Mouse (Mus musculus) intestine, embryonic 15.5 days (tissue): ENCODE measurements around the gene Phf10. TPM values are rescaled to one million over a fixed set of nuclear protein-coding genes. Genes with fewer than 3 reads are reported as not detected.
"Not testable (repeated sequence)": the region's sequence is repeated elsewhere in the genome, so short reads cannot be mapped to it uniquely, and the experiment has no call there.

ENCODE experiments used
- ATAC-seq: fragments of 200-750 bp; cut with Nextera tagmentation; 2 replicates; pipeline ENCODE4 v1.8.0; 2017; ENCODE audit warnings: moderate TSS enrichment, moderate library complexity
- H3K27ac ChIP-seq: fragments of 300-500 bp; sonication (generic); 2 replicates; pipeline ENCODE4 v1.5.1; 2015; ENCODE audit warnings: mild to moderate bottlenecking, inconsistent platforms
- H3K27me3 ChIP-seq: fragments of 300-500 bp; sonication (generic); replicated peaks from 2 replicates; pipeline ENCODE4 v1.6.1; 2015; ENCODE audit warnings: inconsistent platforms
- H3K36me3 ChIP-seq: fragments of 300-500 bp; sonication (generic); 2 replicates; pipeline ENCODE4 v1.6.1; 2015; ENCODE audit warnings: inconsistent platforms
- H3K4me1 ChIP-seq: fragments of 300-500 bp; sonication (generic); replicated peaks from 2 replicates; pipeline ENCODE4 v1.6.1; 2015; ENCODE audit warnings: inconsistent platforms
- H3K4me2 ChIP-seq: fragments of 300-500 bp; sonication (generic); replicated peaks from 2 replicates; pipeline ENCODE4 v1.6.1; 2015; ENCODE audit warnings: mild to moderate bottlenecking, inconsistent platforms
- H3K4me3 ChIP-seq: fragments of 300-500 bp; sonication (generic); replicated peaks from 2 replicates; pipeline ENCODE4 v1.5.1; 2015; ENCODE audit warnings: inconsistent platforms
- H3K9ac ChIP-seq: fragments of 300-500 bp; sonication (generic); 2 replicates; pipeline ENCODE4 v1.6.1; 2015; ENCODE audit warnings: inconsistent platforms
- H3K9me3 ChIP-seq: fragments of 300-500 bp; sonication (generic); 2 replicates; pipeline ENCODE4 v1.6.1; 2016; ENCODE audit warnings: inconsistent platforms
- WGBS: fragments of 180-500 bp; shearing (Covaris S2); methylation state at CpG from one replicate; pipeline ENCODE4 v1.1.7; 2015; 5-methylcytosine and 5-hydroxymethylcytosine counted together
- polyA plus RNA-seq: library from polyadenylated mRNA; unstranded; fragments of >200 nt; fragmentation: Nextera tagmentation; extraction: Ambion mirVana; gene quantifications from 2 replicates; pipeline ENCODE4 v1.2.1, GENCODE M21; 2015

Phf10 gene
- polyA plus RNA-seq, 1 experiment from 2014 or later, result 35.6 TPM

- not testable (repeated sequence) for H3K9me3 ChIP-seq, ATAC-seq, H3K36me3 ChIP-seq, H3K4me1 ChIP-seq, H3K27ac ChIP-seq, H3K27me3 ChIP-seq, H3K4me2 ChIP-seq, H3K4me3 ChIP-seq, H3K9ac ChIP-seq
- 65% methylated on average over 14 of the region's 14 CpGs for WGBS
These were observed 25.8 kb downstream of the Phf10 start for GRCm38 (mm10) chr17:14935280-14935679.

DNA sequence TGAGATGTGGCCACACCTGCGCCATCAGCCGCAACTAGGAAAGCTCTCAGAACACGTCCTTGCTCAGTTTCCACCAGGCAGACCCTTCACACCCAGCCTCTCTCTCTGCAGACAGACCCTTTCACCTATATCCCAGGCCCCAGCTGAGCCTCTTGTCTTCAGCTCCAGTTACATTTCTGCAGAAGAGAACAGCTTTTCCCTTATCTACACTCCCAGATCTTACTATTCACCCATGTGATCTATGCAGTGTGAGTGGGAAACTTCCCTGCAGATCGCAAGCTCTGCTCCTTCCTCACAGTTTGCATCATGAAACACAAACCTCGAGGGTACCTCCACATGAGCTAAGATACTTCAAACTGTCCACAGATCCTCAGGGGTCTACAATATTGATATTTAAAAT, 29.6 kb downstream of the Phf10 start:
- Histone ChIP-seq H3K9ac (no peak overlapping the region), H3K9me3 (no peaks in the 10 kb centered on the region), H3K27me3 (no peaks in the 10 kb centered on the region), H3K4me3 (no peak overlapping the region), H3K27ac (no peak overlapping the region), H3K4me2 (no peak overlapping the region), H3K36me3 (no peaks in the 10 kb centered on the region), H3K4me1 (no peaks in the 10 kb centered on the region)
- WGBS, result 82% methylated on average over 5 of the region's 5 CpGs
- ATAC-seq, result no peak

DNA sequence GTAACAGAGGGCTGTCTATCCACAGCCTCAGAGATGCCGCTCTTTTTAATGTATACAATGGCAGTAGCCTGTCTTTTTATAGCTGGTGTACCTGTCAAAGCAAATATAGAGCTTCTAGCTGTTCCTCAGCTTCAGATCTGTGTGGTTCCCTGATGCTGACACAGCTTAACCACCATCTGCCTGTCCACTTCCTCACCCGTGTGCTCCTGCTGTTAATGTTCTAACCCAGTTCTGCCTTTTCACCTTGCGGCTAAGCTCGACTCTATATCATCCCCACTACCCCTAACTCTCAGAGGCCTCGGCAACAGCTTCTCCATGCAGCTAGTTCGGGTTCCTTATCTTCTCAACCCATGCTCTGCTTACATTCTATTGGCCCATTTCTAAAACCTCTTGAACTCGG, 30.4 kb downstream of the Phf10 start:
- 87% methylated on average over 7 of the region's 7 CpGs for WGBS
- H3K4me3 ChIP-seq, result no peak overlapping the region
- no peaks in the 10 kb centered on the region for H3K9me3 ChIP-seq
- no peak overlapping the region for H3K27ac ChIP-seq
- H3K4me1 ChIP-seq, result no peaks in the 10 kb centered on the region
- H3K36me3 ChIP-seq, result no peaks in the 10 kb centered on the region
- no peak overlapping the region for H3K4me2 ChIP-seq
- H3K9ac ChIP-seq, result no peak overlapping the region
- ATAC-seq, result no peak
- H3K27me3 ChIP-seq, result no peaks in the 10 kb centered on the region

- 71% methylated on average over 5 of the region's 5 CpGs for WGBS
- Histone ChIP-seq H3K4me1 (no peaks in the 10 kb centered on the region), H3K9ac (no peak overlapping the region), H3K4me3 (no peak overlapping the region), H3K9me3 (no peaks in the 10 kb centered on the region), H3K36me3 (no peaks in the 10 kb centered on the region), H3K4me2 (no peak overlapping the region), H3K27me3 (no peaks in the 10 kb centered on the region), H3K27ac (no peak overlapping the region)
- ATAC-seq, result no peak
These were observed 32.4 kb downstream of the Phf10 start for GRCm38 (mm10) chr17:14928631-14929030.

DNA sequence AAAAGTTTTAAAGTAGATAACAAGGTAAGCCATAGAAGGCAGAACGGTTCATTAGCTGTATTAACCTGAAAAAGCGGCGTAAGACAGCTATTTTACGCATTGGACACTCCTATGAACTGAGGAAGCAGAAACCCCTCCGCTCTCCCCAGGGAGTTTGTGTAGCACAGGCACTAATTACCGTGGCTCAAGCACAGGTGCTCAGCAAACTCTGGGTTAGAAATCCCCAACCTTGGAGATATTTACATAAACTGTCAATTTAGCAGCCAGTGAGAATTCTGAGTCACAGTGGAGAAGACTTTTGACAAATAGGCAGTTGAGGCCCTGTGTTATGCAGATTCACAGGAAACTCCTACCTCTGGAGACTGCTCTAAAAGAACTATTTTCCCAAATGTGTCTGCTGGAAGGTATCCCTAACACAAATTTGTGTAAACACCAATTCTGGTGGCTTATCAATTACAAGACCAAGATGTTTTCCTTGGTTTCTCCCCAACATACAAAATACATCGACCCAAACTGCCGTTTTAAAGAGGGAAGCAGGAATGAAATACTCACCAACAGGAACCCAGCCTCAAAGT, 33.3 kb downstream of the Phf10 start:
- Histone ChIP-seq H3K4me3 (no peak overlapping the region), H3K4me2 (no peak overlapping the region), H3K9me3 (no peaks in the 10 kb centered on the region), H3K27me3 (no peaks in the 10 kb centered on the region), H3K4me1 (no peaks in the 10 kb centered on the region), H3K36me3 (no peaks in the 10 kb centered on the region), H3K9ac (no peak overlapping the region), H3K27ac (no peak overlapping the region)
- 78% methylated on average over 8 of the region's 8 CpGs for WGBS
- ATAC-seq, result no peak

- no peak overlapping the region for H3K4me2 ChIP-seq
- H3K36me3 ChIP-seq, result no peaks in the 10 kb centered on the region
- H3K4me1 ChIP-seq, result no peaks in the 10 kb centered on the region
- H3K9ac ChIP-seq, result no peak overlapping the region
- ATAC-seq, result no peak
- H3K27ac ChIP-seq, result no peak overlapping the region
- no peak overlapping the region for H3K4me3 ChIP-seq
- H3K9me3 ChIP-seq, result no peaks in the 10 kb centered on the region
- WGBS, result 60% methylated on average over 6 of the region's 6 CpGs
- H3K27me3 ChIP-seq, result no peaks in the 10 kb centered on the region
These were observed 39.5 kb downstream of the Phf10 start for GRCm38 (mm10) chr17:14921582-14921981.

GRCm38 (mm10) chr17:14917866-14918265, 43.2 kb downstream of the Phf10 start:
- Histone ChIP-seq H3K4me2 (no peak overlapping the region), H3K36me3 (no peaks in the 10 kb centered on the region), H3K9me3 (no peaks in the 10 kb centered on the region), H3K4me3 (no peak overlapping the region), H3K4me1 (no peaks in the 10 kb centered on the region), H3K27me3 (no peaks in the 10 kb centered on the region), H3K27ac (no peak overlapping the region), H3K9ac (no peak overlapping the region)
- no peak for ATAC-seq
- WGBS, result 83% methylated on average over 8 of the region's 8 CpGs

GRCm38 (mm10) chr17:14914401-14914800, 46.7 kb downstream of the Phf10 start:
- H3K9me3 ChIP-seq, result no peaks in the 10 kb centered on the region
- H3K4me3 ChIP-seq, result no peak overlapping the region
- H3K9ac ChIP-seq, result no peak overlapping the region
- no peak overlapping the region for H3K4me2 ChIP-seq
- no peaks in the 10 kb centered on the region for H3K36me3 ChIP-seq
- no peak overlapping the region for H3K27ac ChIP-seq
- no peaks in the 10 kb centered on the region for H3K27me3 ChIP-seq
- ATAC-seq, result no peak
- no peaks in the 10 kb centered on the region for H3K4me1 ChIP-seq
- 86% methylated on average over 4 of the region's 4 CpGs for WGBS

DNA sequence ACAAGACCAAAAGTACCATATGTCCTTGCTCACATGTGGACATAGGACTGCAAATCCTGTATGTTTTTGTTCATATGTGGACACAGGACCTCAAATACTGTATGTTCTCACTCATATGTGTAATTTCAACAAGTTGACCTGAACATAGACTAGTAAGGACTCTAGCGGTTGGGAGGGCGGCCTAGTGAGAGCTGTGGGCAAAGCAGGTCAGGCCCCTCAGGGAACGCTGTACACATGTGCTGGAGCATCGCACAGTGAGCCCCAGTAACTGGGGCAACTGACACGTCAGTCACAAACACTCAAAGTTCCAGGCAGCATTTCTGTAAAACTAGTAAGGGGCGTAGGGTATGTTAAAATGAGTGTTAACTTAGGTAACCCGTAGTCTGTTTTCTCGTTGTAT, 48.1 kb downstream of the Phf10 start:
- no peak for ATAC-seq
- H3K36me3 ChIP-seq, result no peaks in the 10 kb centered on the region
- 90% methylated on average over 8 of the region's 8 CpGs for WGBS
- no peak overlapping the region for H3K27ac ChIP-seq
- H3K9me3 ChIP-seq, result no peaks in the 10 kb centered on the region
- no peaks in the 10 kb centered on the region for H3K27me3 ChIP-seq
- H3K4me1 ChIP-seq, result no peaks in the 10 kb centered on the region
- no peak overlapping the region for H3K4me3 ChIP-seq
- no peak overlapping the region for H3K9ac ChIP-seq
- H3K4me2 ChIP-seq, result no peak overlapping the region

DNA sequence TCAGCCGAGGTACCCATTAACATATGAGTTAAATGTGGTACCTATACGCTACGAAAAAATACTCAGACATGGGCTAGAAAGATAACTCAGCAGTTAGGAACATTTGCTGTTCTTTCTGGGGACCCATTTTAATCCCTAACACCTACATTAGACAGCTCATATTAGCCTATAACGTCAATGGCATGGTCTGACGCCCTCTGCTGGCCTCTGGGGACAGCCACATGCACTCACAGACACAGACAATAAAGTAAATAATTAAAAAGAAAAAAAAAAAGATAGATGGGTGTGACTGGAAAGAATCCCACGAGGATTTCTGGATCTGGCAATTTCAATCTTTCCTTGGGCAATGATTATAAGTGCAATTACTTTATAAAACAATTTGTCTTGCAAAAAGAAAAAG, 48.7 kb downstream of the Phf10 start:
- Histone ChIP-seq H3K4me3 (no peak overlapping the region), H3K4me2 (no peak overlapping the region), H3K9ac (no peak overlapping the region), H3K36me3 (no peaks in the 10 kb centered on the region), H3K4me1 (0 out of 2 replicates have a peak, but pooled peaks cover under 1% of the 10 kb centered on the region), H3K27ac (no peak overlapping the region), H3K9me3 (no peaks in the 10 kb centered on the region), H3K27me3 (no peaks in the 10 kb centered on the region)
- WGBS, result 46% methylated on average over 6 of the region's 6 CpGs
- no peak for ATAC-seq

DNA sequence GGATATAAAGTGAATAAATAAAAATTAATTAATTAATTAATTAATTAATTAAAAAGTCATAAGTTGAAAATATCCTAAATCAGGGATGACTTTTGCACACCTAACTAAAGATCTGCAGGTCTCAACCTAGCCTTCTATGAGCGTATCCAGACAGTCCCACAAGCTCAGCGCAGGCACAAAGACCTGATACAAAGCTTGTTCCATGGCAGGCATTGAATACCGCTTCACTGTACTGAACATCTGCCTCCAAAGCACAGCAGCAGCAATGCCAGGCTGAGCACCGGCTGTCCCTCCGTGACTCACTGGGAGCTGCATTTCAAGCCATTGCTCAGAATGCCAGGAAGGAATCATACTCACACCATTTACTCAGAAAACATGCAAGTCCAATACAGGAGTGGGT, 50.3 kb downstream of the Phf10 start:
- no peak for ATAC-seq
- Histone ChIP-seq H3K36me3 (no peaks in the 10 kb centered on the region), H3K9ac (no peak overlapping the region), H3K9me3 (no peaks in the 10 kb centered on the region), H3K4me1 (0 out of 2 replicates have a peak, but pooled peaks cover 3% of the 10 kb centered on the region), H3K27me3 (no peaks in the 10 kb centered on the region), H3K4me3 (no peak overlapping the region), H3K27ac (no peak overlapping the region), H3K4me2 (no peak overlapping the region)
- 90% methylated on average over 5 of the region's 5 CpGs for WGBS

DNA sequence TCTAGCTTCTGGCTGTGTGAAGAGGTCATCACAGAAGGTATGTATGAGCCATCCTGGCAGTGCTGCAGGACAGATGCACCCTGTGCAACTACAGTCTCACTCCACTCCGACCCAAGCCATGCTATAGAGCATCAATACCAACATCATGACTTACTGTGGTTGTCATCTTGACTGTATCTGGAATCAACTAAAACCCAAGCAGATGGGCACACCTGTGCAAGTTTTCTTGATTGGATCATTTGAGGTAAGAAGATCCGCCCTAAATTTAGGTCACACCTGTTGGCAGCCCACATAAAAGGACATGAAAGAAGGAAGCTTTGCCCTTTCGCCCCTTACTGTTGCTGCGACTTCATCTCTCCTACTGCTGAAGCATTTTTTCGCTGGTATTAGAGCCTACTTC, 51.7 kb downstream of the Phf10 start:
- 85% methylated on average over 5 of the region's 5 CpGs for WGBS
- Histone ChIP-seq H3K4me2 (no peak overlapping the region), H3K9me3 (no peaks in the 10 kb centered on the region), H3K4me3 (no peak overlapping the region), H3K27ac (no peak overlapping the region), H3K4me1 (0 out of 2 replicates have a peak, but pooled peaks cover 3% of the 10 kb centered on the region), H3K9ac (no peak overlapping the region), H3K36me3 (no peaks in the 10 kb centered on the region), H3K27me3 (no peaks in the 10 kb centered on the region)
- ATAC-seq, result no peak

GRCm38 (mm10) chr17:14907136-14907535, 53.9 kb downstream of the Phf10 start:
- Histone ChIP-seq H3K4me1 (0 out of 2 replicates have a peak, but pooled peaks cover 3% of the 10 kb centered on the region), H3K9ac (no peak overlapping the region), H3K4me2 (no peak overlapping the region), H3K9me3 (no peaks in the 10 kb centered on the region), H3K27ac (no peak overlapping the region), H3K36me3 (no peaks in the 10 kb centered on the region), H3K4me3 (no peak overlapping the region), H3K27me3 (no peaks in the 10 kb centered on the region)
- WGBS, result 65% methylated on average over 12 of the region's 12 CpGs
- no peak for ATAC-seq
